Mouse (Mus musculus): ENCODE measurements around the gene Zfp110. TPM values are rescaled to one million over a fixed set of nuclear protein-coding genes. Genes with fewer than 3 reads are reported as not detected.
"Not testable (repeated sequence)": the region's sequence is repeated elsewhere in the genome, so short reads cannot be mapped to it uniquely, and the experiment has no call there.

Zfp110 gene
- polyA plus RNA-seq, 1 experiment = 24.9 TPM

DNA sequence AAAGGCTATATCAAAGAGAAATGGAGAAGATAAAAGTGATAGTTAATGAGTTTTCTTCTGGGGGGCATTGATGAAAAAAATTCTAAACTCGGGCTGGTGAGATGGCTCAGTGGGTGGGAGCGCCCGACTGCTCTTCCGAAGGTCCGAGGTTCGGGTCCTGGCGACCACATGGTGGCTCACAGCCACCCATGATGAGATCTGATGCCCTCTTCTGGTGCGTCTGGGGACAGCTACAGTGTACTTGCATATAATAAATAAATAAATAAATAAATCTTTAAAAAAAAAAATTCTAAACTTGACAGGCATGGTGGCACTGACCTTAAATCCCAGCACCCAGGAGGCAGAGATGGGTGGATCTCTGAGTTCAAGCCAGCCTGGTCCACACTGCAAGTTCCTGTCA is 19.0 kb upstream of the Zfp110 start:
- no peak overlapping the region for H3K27ac ChIP-seq (ENCODE audit: control insufficient read depth, insufficient read depth, low read depth, low read length, poor library complexity)
- no peaks in the 10 kb centered on the region for H3K4me1 ChIP-seq (ENCODE audit: control insufficient read depth, insufficient read depth, low read length)
- H3K4me3 ChIP-seq (replicated peaks; ENCODE audit: control insufficient read depth, low read depth, low read length) = no peak overlapping the region
- 86% methylated on average over 8 of the region's 8 CpGs for WGBS
- TF ChIP-seq CTCF (IDR thresholded peaks at IDR 0.05; ENCODE audit: control insufficient read depth, insufficient read depth, low read length) (no peak), POLR2A (IDR thresholded peaks at IDR 0.05; ENCODE audit: borderline replicate concordance, control insufficient read depth, low read depth, low read length) (no peak)

- WGBS = under 1% methylated on average over 40 of the region's 40 CpGs
- Histone ChIP-seq H3K4me1 (ENCODE audit: control insufficient read depth, insufficient read depth, low read length) (no peaks in the 10 kb centered on the region), H3K27ac (ENCODE audit: control insufficient read depth, insufficient read depth, low read depth, low read length, poor library complexity) (peak within 1 kb of the TSS; percentile 20; the same call in 1 of the 2 replicates), H3K4me3 (replicated peaks; ENCODE audit: control insufficient read depth, low read depth, low read length) (peak within 1 kb of the TSS; percentile 96)
- TF ChIP-seq POLR2A (IDR thresholded peaks at IDR 0.05; ENCODE audit: borderline replicate concordance, control insufficient read depth, low read depth, low read length) = peak; percentile 77; the same call in 1 of the 2 replicates
- TF ChIP-seq CTCF (IDR thresholded peaks at IDR 0.05; ENCODE audit: control insufficient read depth, insufficient read depth, low read length) = 0 out of 2 replicates have a peak, but pooled peaks have one; percentile 18
Measured at GRCm38 (mm10) chr7:12818521-12819295, 15.9 kb upstream of the Zfp110 start, which contains the start of gene Zfp329. TSS of gene Zfp329 (minus strand) at chr7:12818858.

GRCm38 (mm10) chr7:12835193-12835671 is 671 bp downstream of the Zfp110 start:
- WGBS = 30% methylated on average over 13 of the region's 13 CpGs
- Histone ChIP-seq H3K4me3 (replicated peaks; ENCODE audit: control insufficient read depth, low read depth, low read length) (peak overlapping the region; percentile 71), H3K4me1 (ENCODE audit: control insufficient read depth, insufficient read depth, low read length) (no peaks in the 10 kb centered on the region), H3K27ac (ENCODE audit: control insufficient read depth, insufficient read depth, low read depth, low read length, poor library complexity) (peak overlapping the region; percentile 27; the same call in 1 of the 2 replicates)
- TF ChIP-seq POLR2A (IDR thresholded peaks at IDR 0.05; ENCODE audit: borderline replicate concordance, control insufficient read depth, low read depth, low read length) (no peak), CTCF (IDR thresholded peaks at IDR 0.05; ENCODE audit: control insufficient read depth, insufficient read depth, low read length) (no peak)

- H3K27ac ChIP-seq (ENCODE audit: control insufficient read depth, insufficient read depth, low read depth, low read length, poor library complexity) = no peak overlapping the region
- no peaks in the 10 kb centered on the region for H3K4me1 ChIP-seq (ENCODE audit: control insufficient read depth, insufficient read depth, low read length)
- no peak for TF ChIP-seq CTCF (IDR thresholded peaks at IDR 0.05; ENCODE audit: control insufficient read depth, insufficient read depth, low read length)
- TF ChIP-seq POLR2A (IDR thresholded peaks at IDR 0.05; ENCODE audit: borderline replicate concordance, control insufficient read depth, low read depth, low read length) = no peak
- 89% methylated on average over 4 of the region's 4 CpGs for WGBS
- peak overlapping the region; percentile 29 for H3K4me3 ChIP-seq (replicated peaks; ENCODE audit: control insufficient read depth, low read depth, low read length)
Measured at GRCm38 (mm10) chr7:12835779-12836178, 1.2 kb downstream of the Zfp110 start.

- WGBS = 10% methylated on average over 3 of the region's 3 CpGs
- Histone ChIP-seq H3K4me3 (replicated peaks; ENCODE audit: control insufficient read depth, low read depth, low read length) (no peak overlapping the region), H3K4me1 (ENCODE audit: control insufficient read depth, insufficient read depth, low read length) (no peaks in the 10 kb centered on the region), H3K27ac (ENCODE audit: control insufficient read depth, insufficient read depth, low read depth, low read length, poor library complexity) (no peak overlapping the region)
- TF ChIP-seq CTCF (IDR thresholded peaks at IDR 0.05; ENCODE audit: control insufficient read depth, insufficient read depth, low read length) (no peak), POLR2A (IDR thresholded peaks at IDR 0.05; ENCODE audit: borderline replicate concordance, control insufficient read depth, low read depth, low read length) (no peak)
Measured at GRCm38 (mm10) chr7:12874301-12874700, 39.7 kb downstream of the Zfp110 start.

DNA sequence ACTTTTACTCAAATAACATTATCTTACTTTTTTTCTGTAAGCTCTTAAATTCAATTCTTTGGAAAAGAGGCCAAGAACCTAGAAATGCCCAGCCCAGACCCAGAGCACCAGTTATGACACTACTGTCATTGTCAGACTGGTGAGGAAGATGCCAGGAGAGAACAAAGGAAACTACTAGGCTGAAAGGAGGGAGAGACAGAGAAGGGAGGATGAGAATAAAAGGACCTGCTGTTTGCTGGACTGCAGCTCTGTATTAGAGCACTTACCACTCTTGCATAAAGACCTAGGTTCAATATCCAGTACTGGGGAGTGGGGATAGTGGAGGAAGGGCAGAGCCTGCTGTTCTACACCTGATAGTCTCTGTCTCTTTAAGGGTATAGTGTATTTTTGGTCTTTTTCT is 45.5 kb downstream of the Zfp110 start:
- H3K27ac ChIP-seq (ENCODE audit: control insufficient read depth, insufficient read depth, low read depth, low read length, poor library complexity) = no peak overlapping the region
- TF ChIP-seq CTCF (IDR thresholded peaks at IDR 0.05; ENCODE audit: control insufficient read depth, insufficient read depth, low read length) = no peak
- no peak for TF ChIP-seq POLR2A (IDR thresholded peaks at IDR 0.05; ENCODE audit: borderline replicate concordance, control insufficient read depth, low read depth, low read length)
- H3K4me1 ChIP-seq (ENCODE audit: control insufficient read depth, insufficient read depth, low read length) = peaks cover 1% of the 10 kb centered on the region; the same call in 1 of the 2 replicates
- no peak overlapping the region for H3K4me3 ChIP-seq (replicated peaks; ENCODE audit: control insufficient read depth, low read depth, low read length)

DNA sequence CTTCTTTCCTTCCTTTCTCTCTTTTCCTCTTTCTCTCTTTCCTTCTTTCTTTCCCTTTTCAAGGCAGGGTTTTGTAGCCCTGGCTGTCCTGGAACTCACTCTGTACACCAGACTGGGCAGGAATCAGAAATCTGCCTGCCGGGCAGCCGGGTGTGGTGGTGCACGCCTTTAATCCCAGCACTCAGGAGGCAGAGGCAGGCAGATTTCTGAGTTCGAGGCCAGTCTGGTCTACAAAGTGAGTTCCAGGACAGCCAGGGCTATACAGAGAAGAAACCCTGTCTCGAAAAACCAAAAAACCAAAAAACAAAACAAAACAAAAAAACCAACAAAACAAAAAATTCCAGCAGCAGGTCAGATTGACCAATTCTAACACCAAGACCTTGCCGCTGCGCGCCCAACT is 45.9 kb downstream of the Zfp110 start:
- H3K4me3 ChIP-seq (replicated peaks; ENCODE audit: control insufficient read depth, low read depth, low read length) = peak overlapping the region; percentile 65
- not testable (repeated sequence) for H3K4me1 ChIP-seq (ENCODE audit: control insufficient read depth, insufficient read depth, low read length); H3K27ac ChIP-seq (ENCODE audit: control insufficient read depth, insufficient read depth, low read depth, low read length, poor library complexity)
- WGBS = 35% methylated on average over 8 of the region's 8 CpGs

GRCm38 (mm10) chr7:12880911-12881660 is 46.5 kb downstream of the Zfp110 start, which contains the start of gene Zfp128:
TSS of gene Zfp128 (plus strand) at chr7:12881177.
- Histone ChIP-seq H3K4me1 (ENCODE audit: control insufficient read depth, insufficient read depth, low read length) (peaks cover 1% of the 10 kb centered on the region; the same call in 1 of the 2 replicates), H3K27ac (ENCODE audit: control insufficient read depth, insufficient read depth, low read depth, low read length, poor library complexity) (no peak within 1 kb of the TSS), H3K4me3 (replicated peaks; ENCODE audit: control insufficient read depth, low read depth, low read length) (peak within 1 kb of the TSS; percentile 88)
- no peak for TF ChIP-seq CTCF (IDR thresholded peaks at IDR 0.05; ENCODE audit: control insufficient read depth, insufficient read depth, low read length)
- peak; percentile 56; the same call in 1 of the 2 replicates for TF ChIP-seq POLR2A (IDR thresholded peaks at IDR 0.05; ENCODE audit: borderline replicate concordance, control insufficient read depth, low read depth, low read length)
- WGBS = under 1% methylated on average over 35 of the region's 35 CpGs

Data from bone marrow, adult 2 months (tissue).